8 mouse cellular contexts compared by ENCODE assay signal in genomic region chr7:137410337-137411197, GRCm38 (mm10). TPM values are rescaled to one million over a fixed set of nuclear protein-coding genes. Genes with fewer than 3 reads are reported as not detected.
DNase-seq lines count a peak whose midpoint lies in the region; ATAC-seq and TF ChIP-seq lines count a peak whose summit lies in the region.

TSS of gene 9430038I01Rik (minus strand) at chr7:137410762.

- TF ChIP-seq POLR2A in olfactory bulb, adult 2 months (IDR thresholded peaks at IDR 0.05; ENCODE audit: insufficient read depth, low read depth, low read length): no peak
- 0 out of 2 replicates have a peak, but pooled peaks have one; percentile 43 for TF ChIP-seq POLR2A in thymus, adult 2 months (IDR thresholded peaks at IDR 0.05; ENCODE audit: control insufficient read depth, extremely low read depth, insufficient read depth, low read length, poor library complexity)

- peak; percentile 96 for ATAC-seq in G1E (ENCODE audit: extremely low read depth, insufficient number of reproducible peaks, low FRiP score, poor library complexity, severe bottlenecking)
- peak; percentile 100 for ATAC-seq in forebrain, embryonic 16.5 days
- ATAC-seq in lung, embryonic 14.5 days (ENCODE audit: insufficient read depth): peak; percentile 100

- H3K4me3 ChIP-seq in G1E (ENCODE audit: low read depth, low read length): peak within 1 kb of the TSS; percentile 88
- peak within 1 kb of the TSS; percentile 73 for H3K4me3 ChIP-seq in forebrain, embryonic 16.5 days (replicated peaks; ENCODE audit: low read length)
- H3K4me3 ChIP-seq in layer of hippocampus, adult 2 months: peak within 1 kb of the TSS; percentile 90
- peak within 1 kb of the TSS; percentile 66 for H3K4me3 ChIP-seq in lung, embryonic 14.5 days (ENCODE audit: low read depth, low read length)
- H3K4me3 ChIP-seq in olfactory bulb, adult 2 months (ENCODE audit: insufficient read depth, low read depth, low read length): peak within 1 kb of the TSS; percentile 98
- peak within 1 kb of the TSS; percentile 79 for H3K4me3 ChIP-seq in thymus, adult 2 months (ENCODE audit: control insufficient read depth, insufficient read depth, low read length)

- intact Hi-C loops in heart, postnatal 36 days (cut with DNase I): loop anchor here (1.0 kb wide), 1 partner anchor 27 kb away; the partner anchor contains the start of gene Glrx3

- under 1% methylated on average over 60 of the region's 63 CpGs for WGBS in forebrain, embryonic 16.5 days
- WGBS in lung, embryonic 14.5 days: under 1% methylated on average over 63 of the region's 63 CpGs
- under 1% methylated on average over 63 of the region's 63 CpGs for WGBS in olfactory bulb, adult 2 months
- WGBS in thymus, adult 2 months: under 1% methylated on average over 63 of the region's 63 CpGs

- peaks cover 19% of the 10 kb centered on the region for H3K4me1 ChIP-seq in G1E (ENCODE audit: insufficient read depth, low read depth, low read length)
- peaks cover 4% of the 10 kb centered on the region for H3K4me1 ChIP-seq in forebrain, embryonic 16.5 days (replicated peaks; ENCODE audit: control insufficient read depth, insufficient read depth, low read length)
- no peaks in the 10 kb centered on the region for H3K4me1 ChIP-seq in lung, embryonic 14.5 days (ENCODE audit: insufficient read depth)
- H3K4me1 ChIP-seq in olfactory bulb, adult 2 months (ENCODE audit: control insufficient read depth, insufficient read depth, low read length): 0 out of 2 replicates have a peak, but pooled peaks cover 2% of the 10 kb centered on the region
- H3K4me1 ChIP-seq in thymus, adult 2 months (replicated peaks; ENCODE audit: control insufficient read depth, insufficient read depth, low read length): peaks cover 12% of the 10 kb centered on the region; the same call in 1 of the 2 replicates

- peak within 1 kb of the TSS; percentile 71 for H3K9ac ChIP-seq in forebrain, embryonic 16.5 days (replicated peaks; ENCODE audit: low read depth, low read length)
- peak within 1 kb of the TSS; percentile 68 for H3K9ac ChIP-seq in lung, embryonic 14.5 days

- H3K36me3 ChIP-seq in G1E (replicated peaks): peaks cover 8% of the 10 kb centered on the region
- H3K36me3 ChIP-seq in forebrain, embryonic 16.5 days (ENCODE audit: control insufficient read depth, insufficient read depth): no peaks in the 10 kb centered on the region
- H3K36me3 ChIP-seq in lung, embryonic 14.5 days (ENCODE audit: insufficient read depth): no peaks in the 10 kb centered on the region
- H3K36me3 ChIP-seq in thymus, adult 2 months (ENCODE audit: control insufficient read depth, insufficient read depth, low read length): no peaks in the 10 kb centered on the region

- H3K27ac ChIP-seq in forebrain, embryonic 16.5 days (ENCODE audit: low read length): peak within 1 kb of the TSS; percentile 80
- H3K27ac ChIP-seq in layer of hippocampus, adult 2 months: peak within 1 kb of the TSS; percentile 98
- H3K27ac ChIP-seq in lung, embryonic 14.5 days (ENCODE audit: low read depth): peak within 1 kb of the TSS; percentile 89
- H3K27ac ChIP-seq in olfactory bulb, adult 2 months (ENCODE audit: insufficient read depth, low read depth, low read length): peak within 1 kb of the TSS; percentile 88
- peak within 1 kb of the TSS; percentile 48; the same call in 1 of the 2 replicates for H3K27ac ChIP-seq in thymus, adult 2 months (ENCODE audit: control insufficient read depth, insufficient read depth, low read length)

- no peak for TF ChIP-seq CTCF in G1E (IDR thresholded peaks at IDR 0.05; ENCODE audit: low read depth, low read length)
- TF ChIP-seq CTCF in layer of hippocampus, adult 2 months (conservative IDR thresholded peaks at IDR 0.05): no peak
- TF ChIP-seq CTCF in lung, embryonic 14.5 days (IDR thresholded peaks at IDR 0.05; ENCODE audit: low read depth): no peak; the same call in 1 of the 2 replicates
- TF ChIP-seq CTCF in olfactory bulb, adult 2 months (IDR thresholded peaks at IDR 0.05; ENCODE audit: insufficient read depth, low read depth, low read length): no peak
- 0 out of 2 replicates have a peak, but pooled peaks have one; percentile 25 for TF ChIP-seq CTCF in thymus, adult 2 months (IDR thresholded peaks at IDR 0.05; ENCODE audit: borderline replicate concordance, control insufficient read depth, extremely low read depth, insufficient read depth, low read length, poor library complexity)

- peak within 1 kb of the TSS; percentile 65 for H3K4me2 ChIP-seq in forebrain, embryonic 16.5 days (ENCODE audit: low read length)
- peak within 1 kb of the TSS; percentile 62 for H3K4me2 ChIP-seq in lung, embryonic 14.5 days

- H3K9me3 ChIP-seq in G1E (replicated peaks): no peaks in the 10 kb centered on the region
- H3K9me3 ChIP-seq in forebrain, embryonic 16.5 days (ENCODE audit: control insufficient read depth, low read length): no peaks in the 10 kb centered on the region
- H3K9me3 ChIP-seq in lung, embryonic 14.5 days (ENCODE audit: low read depth, low read length): no peaks in the 10 kb centered on the region

- H3K27me3 ChIP-seq in G1E (ENCODE audit: insufficient read depth, low read length): no peaks in the 10 kb centered on the region
- no peaks in the 10 kb centered on the region for H3K27me3 ChIP-seq in forebrain, embryonic 16.5 days (replicated peaks; ENCODE audit: control insufficient read depth, insufficient read depth, low read length)
- H3K27me3 ChIP-seq in lung, embryonic 14.5 days (ENCODE audit: insufficient read depth, low read length): no peaks in the 10 kb centered on the region
- H3K27me3 ChIP-seq in thymus, adult 2 months (ENCODE audit: control insufficient read depth, insufficient read depth, low read length): no peaks in the 10 kb centered on the region

- peak; percentile 96 for DNase-seq in G1E (ENCODE audit: low spot score)
- DNase-seq in cerebellum, adult 18-20 months: peak; percentile 98
- peak; percentile 99 for DNase-seq in heart, postnatal 36 days
- peak; percentile 94 for DNase-seq in layer of hippocampus, adult 2 months (ENCODE audit: low spot score in 2 of 2)
- DNase-seq in lung, embryonic 14.5 days: peak; percentile 97
- peak; percentile 96 for DNase-seq in thymus, adult 2 months

RNA-seq across cellular contexts. Expression of gene 9430038I01Rik, which starts in this region (rescaled TPM):
- total RNA-seq in G1E (2014; fragmentation: Nextera tagmentation): 2.7 and 6.7 TPM in 2 replicates
- total RNA-seq in G1E (2017): 15.7 and 18.3 TPM in 2 replicates
- polyA plus RNA-seq in G1E (2012): 13.0 and 16.9 TPM in 2 replicates
- polyA plus RNA-seq in forebrain, embryonic 16.5 days (2015; fragmentation: Nextera tagmentation; extraction: Ambion mirVana): 9.2 and 10.5 TPM in 2 replicates
- 10 to 100 TPM in 1 of 2 experiments, 1 to 10 TPM in 1; 7.9 to 11.0 TPM for total RNA-seq in heart, postnatal 36 days (2021)
- 1 to 10 TPM; 3.6 to 5.5 TPM for total RNA-seq in layer of hippocampus, adult 2 months (2021)
- 25.5 and 25.6 TPM in 2 replicates for polyA plus RNA-seq in lung, embryonic 14.5 days (2014; fragmentation: Nextera tagmentation; extraction: Ambion mirVana)
- polyA plus RNA-seq in olfactory bulb, adult 2 months (2012; ENCODE audit: insufficient read depth, insufficient read length, low replicate concordance, missing spikeins): not detected in 2 replicates
- polyA plus RNA-seq in thymus, adult 2 months (2012; rRNA removed): 3.8 and 7.2 TPM in 2 replicates

Comparison
In these comparisons a context has a peak if more than half of its experiments do, and no peak if none do; other contexts are left out.
1. Peak in every context shown above with its lines: DNase-seq, ATAC-seq, H3K4me3 ChIP-seq and H3K27ac ChIP-seq.
2. H3K27ac ChIP-seq: peak in every context shown above with its lines; median percentile 98 in layer of hippocampus, adult 2 months; 89 in lung, embryonic 14.5 days; 88 in olfactory bulb, adult 2 months; 80 in forebrain, embryonic 16.5 days; 48 in thymus, adult 2 months.